Mouse (Mus musculus): ENCODE data around the gene Rpa2.

DNA sequence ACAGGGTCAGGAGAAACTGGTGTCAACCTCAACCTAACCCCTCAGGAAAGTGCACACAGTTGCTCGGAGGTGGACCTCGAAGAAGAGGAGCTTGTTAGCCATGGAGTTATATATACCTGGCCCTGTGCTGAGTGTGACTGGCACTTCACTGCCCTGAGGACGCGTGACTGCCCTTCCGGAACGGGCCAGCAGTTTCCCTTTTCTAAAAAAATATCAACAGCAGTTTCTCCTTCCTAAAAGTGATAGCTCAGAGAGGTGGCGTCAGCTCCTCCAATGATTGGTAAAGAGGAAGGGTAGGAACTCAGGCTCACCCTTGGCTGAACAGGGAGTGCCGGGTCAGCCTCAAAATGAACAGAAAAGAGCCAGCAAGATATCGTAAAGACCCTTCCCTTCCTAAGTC, 25.9 kb downstream of the Rpa2 start:
- TF ChIP-seq CTCF (IDR thresholded peaks at IDR 0.05; ENCODE audit: borderline replicate concordance, extremely low read depth, insufficient read depth, insufficient read length) = no peak
- TF ChIP-seq POLR2A (IDR thresholded peaks at IDR 0.05; ENCODE audit: borderline replicate concordance, extremely low read depth, insufficient read depth, insufficient read length, poor library complexity, severe bottlenecking) = no peak
